Mouse (Mus musculus) cerebellum, adult 2 months (tissue): ENCODE measurements at regions not wholly inside any gene's neighbourhood (a gene's known extent, or its start where the extent isn't known, plus 50 kb on each side); places are given as distances from the start of the nearest gene placed in this dataset.

Source experiments
- CTCF ChIP-seq: fragments of 200-500 bp; IDR thresholded peaks from 2 replicates; pipeline ENCODE4 v1.5.1; 2011; ENCODE audit warnings: low read depth, mild to moderate bottlenecking, control low read depth, low read length, moderate library complexity, borderline replicate concordance; ENCODE audit not compliant: insufficient read depth
- POLR2A ChIP-seq: fragments of 200-500 bp; IDR thresholded peaks from 2 replicates; pipeline ENCODE4 v1.6.1; 2011; ENCODE audit warnings: low read length, control low read depth, borderline replicate concordance; ENCODE audit not compliant: insufficient read depth

GRCm38 (mm10) chr2:161185122-161185521 lies 76.2 kb upstream of the Chd6 start:
- TF ChIP-seq CTCF = peak; percentile 31; the same call in 1 of the 2 replicates
- TF ChIP-seq POLR2A = no peak
